Mouse (Mus musculus) embryonic facial prominence, embryonic 12.5 days (tissue): Measurements from ENCODE around the gene Mcl1. TPM values are rescaled to one million over a fixed set of nuclear protein-coding genes. Genes with fewer than 3 reads are reported as not detected.

ENCODE experiments used
- ATAC-seq: fragments of 200-750 bp; cut with Nextera tagmentation; 2 replicates; pipeline ENCODE4 v1.8.0; 2017; ENCODE audit not compliant: insufficient number of reproducible peaks, insufficient read depth, low FRiP score, low TSS enrichment
- H3K27ac ChIP-seq: fragments of 300-500 bp; sonication (generic); 2 replicates; pipeline ENCODE4 v1.5.1; 2016; ENCODE audit warnings: mild to moderate bottlenecking
- H3K27me3 ChIP-seq: fragments of 300-500 bp; sonication (generic); 2 replicates; pipeline ENCODE4 v1.6.1; 2016; ENCODE audit warnings: mild to moderate bottlenecking, moderate library complexity
- H3K36me3 ChIP-seq: fragments of 300-500 bp; sonication (generic); 2 replicates; pipeline ENCODE4 v1.6.1; 2016; ENCODE audit warnings: mild to moderate bottlenecking
- H3K4me1 ChIP-seq: fragments of 300-500 bp; sonication (generic); 2 replicates; pipeline ENCODE4 v1.6.1; 2016
- H3K4me2 ChIP-seq: fragments of 300-500 bp; sonication (generic); replicated peaks from 2 replicates; pipeline ENCODE4 v1.6.1; 2016; ENCODE audit warnings: mild to moderate bottlenecking, moderate library complexity
- H3K4me3 ChIP-seq: fragments of 300-500 bp; sonication (generic); 2 replicates; pipeline ENCODE4 v1.5.1; 2016; ENCODE audit warnings: mild to moderate bottlenecking
- H3K9ac ChIP-seq: fragments of 300-500 bp; sonication (generic); 2 replicates; pipeline ENCODE4 v1.6.1; 2016; ENCODE audit warnings: mild to moderate bottlenecking, moderate library complexity
- H3K9me3 ChIP-seq: fragments of 300-500 bp; sonication (generic); 2 replicates; pipeline ENCODE4 v1.6.1; 2016; ENCODE audit warnings: mild to moderate bottlenecking, moderate library complexity
- WGBS: fragments of 180-500 bp; shearing (Covaris S2); methylation state at CpG from one replicate; pipeline ENCODE4 v1.1.7; 2016; 5-methylcytosine and 5-hydroxymethylcytosine counted together
- polyA plus RNA-seq: library from polyadenylated mRNA; unstranded; fragments of >200 nt; fragmentation: Nextera tagmentation; extraction: Ambion mirVana; gene quantifications from 2 replicates; pipeline ENCODE4 v1.2.1, GENCODE M21; 2016

The Mcl1 gene
- polyA plus RNA-seq, 1 experiment from 2014 or later, result 74.0 TPM

DNA sequence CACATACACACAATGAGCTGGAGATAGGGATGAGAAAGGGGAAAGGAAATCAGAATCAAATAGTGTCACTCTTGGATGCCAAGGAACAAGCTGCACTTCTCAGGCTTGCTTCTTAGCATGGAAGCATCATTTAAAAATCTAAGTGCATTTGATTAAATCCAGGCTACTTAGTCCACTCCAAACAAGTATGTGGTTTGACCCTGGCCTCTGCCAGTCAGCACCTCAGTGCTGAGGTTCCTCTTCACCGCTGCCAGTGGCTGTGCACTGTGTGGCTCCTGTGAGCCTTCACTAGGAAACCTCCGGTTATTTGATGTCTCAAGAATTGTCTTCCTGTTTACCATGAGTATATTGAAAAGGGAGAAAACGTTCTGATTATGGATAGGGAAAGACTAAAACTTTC is 27.7 kb upstream of the Mcl1 start:
- peaks cover 86% of the 10 kb centered on the region for H3K36me3 ChIP-seq
- H3K9me3 ChIP-seq, result no peaks in the 10 kb centered on the region
- H3K4me1 ChIP-seq, result peaks cover 6% of the 10 kb centered on the region; the same call in 1 of the 2 replicates
- no peaks in the 10 kb centered on the region for H3K27me3 ChIP-seq
- WGBS, result 78% methylated on average over 3 of the region's 3 CpGs
- H3K9ac ChIP-seq, result no peak overlapping the region
- no peak overlapping the region for H3K27ac ChIP-seq
- H3K4me3 ChIP-seq, result no peak overlapping the region
- H3K4me2 ChIP-seq, result no peak overlapping the region
- no peak for ATAC-seq

DNA sequence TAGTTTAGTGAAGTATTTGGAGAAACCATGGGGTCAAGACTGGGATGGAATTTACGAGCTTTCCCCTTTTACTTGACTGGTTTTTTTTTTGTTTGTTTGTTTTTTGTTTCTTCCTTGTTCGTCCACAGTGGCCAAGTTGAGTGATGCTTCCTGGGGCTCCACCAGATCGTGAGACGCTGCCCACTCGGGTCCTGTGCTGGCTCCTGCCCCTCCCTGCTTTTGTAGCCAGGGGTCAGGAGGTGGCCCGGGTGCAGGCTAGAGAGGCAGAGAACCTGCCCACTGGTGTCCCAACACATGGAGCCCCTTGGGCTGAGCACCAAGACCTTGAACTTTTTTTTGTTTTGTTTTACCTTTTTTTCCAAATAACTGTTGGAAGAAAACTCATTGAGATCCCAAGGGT is 27.3 kb upstream of the Mcl1 start:
- H3K4me1 ChIP-seq, result peaks cover 1% of the 10 kb centered on the region; the same call in 1 of the 2 replicates
- H3K27me3 ChIP-seq, result no peaks in the 10 kb centered on the region
- no peaks in the 10 kb centered on the region for H3K9me3 ChIP-seq
- H3K9ac ChIP-seq, result no peak overlapping the region
- no peak for ATAC-seq
- peaks cover 90% of the 10 kb centered on the region for H3K36me3 ChIP-seq
- no peak overlapping the region for H3K27ac ChIP-seq
- H3K4me3 ChIP-seq, result no peak overlapping the region
- 83% methylated on average over 6 of the region's 6 CpGs for WGBS
- H3K4me2 ChIP-seq, result no peak overlapping the region

DNA sequence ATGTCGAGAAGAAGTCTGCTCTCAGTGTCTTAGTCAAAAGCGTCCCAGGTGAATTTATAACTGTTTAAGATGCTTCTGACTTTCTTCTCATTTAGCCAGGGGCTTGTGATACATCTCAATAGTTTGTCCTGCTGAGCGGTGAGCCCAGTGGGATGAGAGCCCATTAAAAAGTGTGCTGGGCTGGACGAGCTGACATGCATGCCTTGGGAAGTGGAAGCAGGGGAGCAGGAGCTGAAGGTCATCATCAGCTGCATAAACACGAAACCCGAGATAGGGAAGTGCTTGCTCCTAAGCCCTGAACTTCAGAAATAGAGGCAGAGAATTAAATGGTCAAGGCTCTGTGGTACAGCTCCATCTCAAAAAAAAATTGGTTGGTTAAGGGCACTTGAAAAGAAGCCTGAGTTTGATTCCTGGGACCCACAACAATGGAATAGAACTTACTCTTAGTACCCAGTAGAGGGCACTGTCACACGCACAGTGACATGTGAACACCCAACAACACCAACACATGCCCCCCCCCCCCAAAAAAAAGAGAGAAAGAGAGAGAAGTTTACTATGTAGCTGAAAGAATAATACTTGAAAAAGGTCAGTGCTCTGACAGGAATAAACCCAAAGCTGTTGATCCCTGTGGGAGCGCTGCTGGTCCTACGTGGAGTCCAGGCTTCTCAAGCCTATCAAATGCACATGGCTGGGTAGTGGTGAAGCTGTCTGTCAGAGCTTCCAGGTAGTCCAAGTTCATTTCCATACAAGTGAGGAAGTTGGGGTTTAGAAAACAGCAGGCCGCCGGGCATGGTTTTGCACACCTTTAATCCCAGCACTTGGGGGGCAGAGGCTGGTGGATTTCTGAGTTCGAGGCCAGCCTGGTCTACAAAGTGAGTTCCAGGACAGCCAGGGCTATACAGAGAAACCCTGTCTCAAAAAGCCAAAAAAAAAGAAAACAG is 25.7 kb upstream of the Mcl1 start:
- Histone ChIP-seq H3K36me3 (peaks cover 96% of the 10 kb centered on the region), H3K27ac (no peak overlapping the region)

DNA sequence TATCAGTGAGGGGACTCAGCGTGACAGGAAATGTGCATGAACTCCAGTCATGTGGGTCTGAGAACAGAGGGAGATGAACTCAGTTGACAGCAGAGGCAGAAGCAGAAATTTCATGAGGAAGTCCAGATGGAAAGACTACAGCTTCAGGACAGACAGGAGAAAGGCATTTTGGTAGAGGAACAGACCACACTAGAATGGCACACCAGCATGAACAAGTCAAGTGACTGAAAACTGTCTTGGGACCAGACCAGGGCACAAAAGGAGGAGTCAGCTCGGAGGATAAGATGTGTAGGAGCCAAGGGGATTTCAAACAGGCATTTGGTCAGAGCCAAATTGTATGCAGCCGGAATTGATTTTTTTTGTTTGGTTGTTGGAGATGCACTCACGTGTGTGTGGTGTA is 23.0 kb upstream of the Mcl1 start:
- Histone ChIP-seq H3K4me2 (no peak overlapping the region), H3K27me3 (no peaks in the 10 kb centered on the region), H3K4me3 (no peak overlapping the region), H3K27ac (no peak overlapping the region), H3K9me3 (no peaks in the 10 kb centered on the region), H3K4me1 (no peaks in the 10 kb centered on the region), H3K9ac (no peak overlapping the region), H3K36me3 (peaks cover 90% of the 10 kb centered on the region)
- 74% methylated on average over 4 of the region's 4 CpGs for whole genome bisulfite sequencing
- no peak for ATAC-seq

More for the DNA sequence above, 25.7 kb upstream of the Mcl1 start:
- no peak overlapping the region for H3K4me2 ChIP-seq
- H3K9ac ChIP-seq, result no peak overlapping the region
- no peaks in the 10 kb centered on the region for H3K4me1 ChIP-seq
- H3K4me3 ChIP-seq, result no peak overlapping the region
- no peaks in the 10 kb centered on the region for H3K9me3 ChIP-seq
- no peaks in the 10 kb centered on the region for H3K27me3 ChIP-seq
- no peak for ATAC-seq
- 73% methylated on average over 12 of the region's 12 CpGs for WGBS

DNA sequence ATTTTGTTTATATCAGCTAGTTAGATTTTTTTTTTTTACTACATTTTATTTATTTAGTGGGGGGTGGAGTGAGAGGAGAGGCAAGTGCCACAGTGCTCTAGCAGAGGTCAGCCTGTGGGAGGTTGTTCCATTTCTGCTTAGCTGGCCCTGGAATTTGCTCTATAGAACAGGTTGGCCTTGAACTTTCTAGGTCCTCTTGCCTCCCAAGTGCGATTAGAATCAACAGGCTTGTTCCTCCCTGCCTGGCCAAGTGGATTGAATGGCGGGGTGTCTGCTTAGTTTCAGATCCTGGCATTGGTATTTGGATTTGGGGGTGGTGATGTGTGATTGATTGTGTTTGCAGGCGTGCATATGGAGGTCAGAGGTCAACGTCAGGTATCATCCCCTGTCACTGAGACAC is 22.5 kb upstream of the Mcl1 start:
- no peaks in the 10 kb centered on the region for H3K27me3 ChIP-seq
- ATAC-seq, result no peak

DNA sequence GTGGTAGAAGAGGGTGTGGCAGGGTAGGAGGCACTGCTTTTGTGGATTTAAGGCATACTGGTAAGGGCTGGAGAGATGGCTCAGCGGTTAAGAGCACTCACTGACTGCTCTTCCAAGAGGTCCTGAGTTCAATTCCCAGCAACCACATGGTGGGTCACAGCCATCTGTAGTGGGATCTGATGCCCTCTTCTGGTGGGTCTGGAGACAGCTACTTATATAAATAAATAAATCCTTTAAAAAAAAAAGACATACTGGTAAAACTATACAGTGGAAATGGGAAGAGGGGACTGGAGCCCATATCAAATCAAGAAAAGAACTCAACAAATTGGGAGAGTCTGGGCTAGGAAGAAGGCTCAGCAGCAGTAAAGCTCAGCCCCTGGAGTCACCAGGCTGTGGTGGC is 18.9 kb upstream of the Mcl1 start:
- Histone ChIP-seq H3K36me3 (peaks cover 51% of the 10 kb centered on the region), H3K27me3 (no peaks in the 10 kb centered on the region), H3K4me2 (no peak overlapping the region), H3K9ac (no peak overlapping the region), H3K9me3 (no peaks in the 10 kb centered on the region), H3K4me1 (no peaks in the 10 kb centered on the region), H3K4me3 (no peak overlapping the region), H3K27ac (no peak overlapping the region)
- ATAC-seq, result no peak
- 78% methylated on average over 1 of the region's 1 CpGs for WGBS

More for the DNA sequence above, 22.5 kb upstream of the Mcl1 start:
- H3K9me3 ChIP-seq, result no peaks in the 10 kb centered on the region
- H3K27ac ChIP-seq, result no peak overlapping the region
- peaks cover 85% of the 10 kb centered on the region for H3K36me3 ChIP-seq
- no peaks in the 10 kb centered on the region for H3K4me1 ChIP-seq
- H3K4me2 ChIP-seq, result no peak overlapping the region
- H3K9ac ChIP-seq, result no peak overlapping the region
- WGBS, result 86% methylated on average over 4 of the region's 4 CpGs
- H3K4me3 ChIP-seq, result no peak overlapping the region

DNA sequence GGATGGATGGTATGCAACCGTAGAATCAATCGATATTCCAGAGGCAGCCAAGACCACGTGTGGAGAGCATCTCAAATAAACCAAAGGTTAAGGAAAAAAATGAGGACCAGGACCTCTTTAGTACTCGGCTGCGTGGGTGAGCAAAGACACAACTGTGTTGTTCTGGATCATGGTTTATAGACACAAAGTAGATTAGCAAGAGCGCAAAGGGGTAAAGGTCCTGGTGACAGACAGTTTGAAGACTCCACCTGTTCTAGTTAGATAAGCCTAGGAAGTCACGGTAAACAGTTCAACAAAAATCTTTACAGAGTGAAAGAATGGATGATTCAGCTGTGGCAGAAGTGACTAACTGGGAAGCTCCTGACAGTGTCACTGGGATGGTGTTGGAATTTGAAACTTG is 15.5 kb upstream of the Mcl1 start:
- Histone ChIP-seq H3K9ac (no peak overlapping the region), H3K4me1 (no peaks in the 10 kb centered on the region), H3K36me3 (peaks cover 19% of the 10 kb centered on the region; the same call in 1 of the 2 replicates), H3K9me3 (no peaks in the 10 kb centered on the region), H3K27ac (no peak overlapping the region), H3K4me3 (no peak overlapping the region), H3K4me2 (no peak overlapping the region), H3K27me3 (no peaks in the 10 kb centered on the region)
- 84% methylated on average over 7 of the region's 7 CpGs for WGBS
- ATAC-seq, result no peak

DNA sequence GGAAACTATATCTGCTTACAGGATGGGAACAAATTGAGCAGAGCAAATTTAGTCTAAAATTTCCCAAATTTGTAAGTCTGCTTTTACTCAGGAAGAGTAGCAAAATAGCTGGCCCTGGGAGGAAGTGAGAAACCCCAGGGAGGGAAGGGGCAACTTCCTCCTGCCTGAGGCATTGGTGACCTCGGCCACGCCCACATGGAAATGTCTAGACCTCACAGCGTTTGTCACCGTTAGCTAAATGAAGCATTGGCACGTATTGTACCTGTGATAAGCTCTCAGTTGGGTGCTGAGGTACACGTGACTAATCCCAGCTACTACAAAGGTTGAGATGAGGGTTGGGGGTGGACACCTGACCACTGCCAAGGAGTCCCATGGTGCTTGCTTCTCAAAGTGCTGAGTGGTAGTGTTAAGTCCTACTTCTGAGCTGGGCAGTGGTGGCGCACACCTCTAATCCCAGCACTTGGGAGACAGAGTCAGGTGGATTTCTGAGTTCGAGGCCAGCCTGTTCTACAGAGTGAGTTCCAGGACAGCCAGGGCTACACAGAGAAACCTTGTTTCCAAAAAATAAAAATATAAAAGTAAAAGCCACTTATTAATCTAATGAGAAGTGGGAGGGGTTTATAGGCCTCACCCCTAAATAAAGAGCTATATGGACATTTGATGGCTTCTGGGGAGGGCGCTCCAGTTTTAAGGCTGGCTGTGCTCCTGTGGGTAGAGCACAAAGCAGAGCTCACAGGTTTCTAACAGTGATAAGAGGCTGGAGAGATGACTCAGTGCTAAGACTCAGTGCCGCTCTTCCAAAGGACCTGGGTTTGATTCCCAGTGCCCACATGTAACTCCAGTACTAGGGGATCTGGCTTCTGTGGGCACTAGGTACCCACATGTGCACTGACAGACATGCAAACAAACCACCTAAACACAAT is 13.0 kb upstream of the Mcl1 start:
- ATAC-seq, result no peak
- Histone ChIP-seq H3K4me3 (no peak overlapping the region), H3K9me3 (no peaks in the 10 kb centered on the region), H3K4me2 (no peak overlapping the region), H3K9ac (no peak overlapping the region), H3K27ac (no peak overlapping the region), H3K36me3 (no peaks in the 10 kb centered on the region), H3K27me3 (no peaks in the 10 kb centered on the region), H3K4me1 (no peaks in the 10 kb centered on the region)
- WGBS, result 59% methylated on average over 10 of the region's 10 CpGs

DNA sequence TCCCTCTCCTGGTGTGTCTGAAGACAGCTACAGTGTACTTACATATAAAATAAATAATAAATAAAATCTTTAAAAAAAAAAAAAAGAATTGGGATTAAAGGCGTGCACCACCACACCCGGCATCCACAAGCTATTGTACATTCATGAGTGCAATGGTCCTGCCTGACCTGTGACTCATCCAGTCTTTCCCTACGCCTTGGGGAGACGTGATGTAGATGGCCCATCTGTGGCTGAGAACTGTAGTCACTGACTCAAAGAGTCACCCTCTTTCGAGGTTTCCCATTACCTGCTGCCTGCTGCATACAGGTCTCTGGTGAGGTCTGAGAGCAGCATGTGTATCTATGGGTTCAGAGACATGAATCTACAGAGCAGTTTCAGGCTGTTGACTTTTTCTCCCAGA is 10.6 kb upstream of the Mcl1 start:
- no peaks in the 10 kb centered on the region for H3K36me3 ChIP-seq
- H3K27me3 ChIP-seq, result no peaks in the 10 kb centered on the region
- no peak overlapping the region for H3K9ac ChIP-seq
- no peaks in the 10 kb centered on the region for H3K9me3 ChIP-seq
- H3K4me2 ChIP-seq, result no peak overlapping the region
- H3K4me1 ChIP-seq, result peaks cover 9% of the 10 kb centered on the region
- no peak for ATAC-seq
- 92% methylated on average over 5 of the region's 5 CpGs for WGBS
- H3K4me3 ChIP-seq, result no peak overlapping the region
- no peak overlapping the region for H3K27ac ChIP-seq

DNA sequence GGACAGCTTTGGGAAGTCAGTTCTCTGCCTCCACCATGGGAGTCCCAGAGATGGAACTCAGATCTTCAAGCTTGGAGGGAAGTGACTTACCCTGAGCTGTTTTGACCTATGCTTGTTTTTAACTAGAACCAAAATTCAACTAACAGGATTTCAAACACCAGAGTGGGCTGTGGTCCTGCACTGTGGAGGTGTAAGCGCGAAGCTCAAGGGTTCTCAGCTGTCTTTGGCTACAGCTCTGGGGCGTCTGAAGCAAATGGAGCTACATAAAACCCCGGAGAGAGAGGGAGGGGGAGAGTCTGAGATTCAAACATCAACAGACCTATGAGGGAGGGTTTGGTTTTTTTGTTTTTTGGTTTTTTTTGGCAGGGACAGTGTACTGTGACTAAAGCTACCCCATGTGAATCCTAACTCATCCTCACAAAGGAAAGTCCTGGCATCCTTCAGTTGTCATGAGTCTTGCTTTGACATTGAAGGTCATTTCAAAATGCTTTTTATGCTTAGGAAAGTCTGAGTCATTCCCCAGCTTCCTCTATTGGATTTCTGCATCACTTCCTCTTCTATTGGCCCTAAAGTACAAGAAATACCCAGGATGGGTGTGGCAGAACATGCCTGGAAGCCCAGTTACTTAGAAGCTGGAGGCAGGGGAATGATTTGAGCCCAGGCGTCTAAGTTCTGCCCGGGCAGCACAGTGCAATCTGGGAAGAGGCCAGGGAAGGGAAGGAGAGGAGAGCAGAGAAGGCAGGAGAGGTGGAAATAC is 8.1 kb upstream of the Mcl1 start:
- 69% methylated on average over 6 of the region's 6 CpGs for WGBS

DNA sequence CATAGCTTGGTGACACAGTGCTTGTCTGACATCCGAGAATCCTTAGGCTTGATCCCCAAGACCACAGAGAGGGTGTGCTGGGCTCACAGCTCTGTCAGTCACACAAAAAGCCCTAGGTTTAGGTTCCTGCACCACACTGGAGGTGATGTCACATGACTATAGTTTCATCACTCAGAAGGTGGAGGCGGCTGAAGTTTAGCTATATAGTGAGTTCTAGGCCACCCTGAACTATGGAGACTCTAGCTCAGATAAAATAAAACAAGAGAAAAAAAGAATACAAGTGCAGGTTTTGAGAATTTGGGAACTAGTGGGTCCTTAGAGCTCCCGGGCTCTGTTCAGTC is 7.6 kb upstream of the Mcl1 start:
- no peak for ATAC-seq
- H3K4me3 ChIP-seq, result no peak overlapping the region
- no peak overlapping the region for H3K4me2 ChIP-seq
- no peaks in the 10 kb centered on the region for H3K27me3 ChIP-seq
- no peak overlapping the region for H3K9ac ChIP-seq
- no peaks in the 10 kb centered on the region for H3K9me3 ChIP-seq
- 82% methylated on average over 3 of the region's 3 CpGs for WGBS
- no peaks in the 10 kb centered on the region for H3K36me3 ChIP-seq
- peak overlapping the region; percentile 20; the same call in 1 of the 2 replicates for H3K27ac ChIP-seq
- H3K4me1 ChIP-seq, result peaks cover 18% of the 10 kb centered on the region

More for the DNA sequence above, 8.1 kb upstream of the Mcl1 start:
- Histone ChIP-seq H3K27me3 (no peaks in the 10 kb centered on the region), H3K4me2 (no peak overlapping the region), H3K4me1 (peaks cover 18% of the 10 kb centered on the region), H3K9ac (no peak overlapping the region), H3K27ac (peak overlapping the region; percentile 20; the same call in 1 of the 2 replicates), H3K4me3 (no peak overlapping the region), H3K36me3 (no peaks in the 10 kb centered on the region), H3K9me3 (no peaks in the 10 kb centered on the region)
- no peak for ATAC-seq
